In the genomic region with DNA sequence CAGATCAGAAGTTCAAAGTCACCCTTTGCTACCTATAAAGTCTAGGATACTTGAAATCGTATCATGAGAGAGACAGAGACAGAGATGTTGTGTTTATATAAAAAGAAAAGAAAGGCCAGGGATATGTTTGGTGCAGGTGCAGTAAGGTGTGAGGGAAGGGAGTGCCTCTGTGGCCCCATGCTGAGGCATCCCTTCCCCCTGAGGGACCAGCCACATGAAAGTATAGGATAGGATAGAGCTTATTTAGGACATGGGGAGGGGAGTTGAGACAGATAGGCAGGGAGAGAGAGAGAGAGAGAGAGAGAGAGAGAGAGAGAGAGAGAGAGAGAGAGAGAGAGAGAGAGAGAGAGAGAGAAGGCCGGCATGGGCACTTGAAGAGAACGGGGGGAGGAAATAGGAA, we compare ENCODE assay signal across 10 mouse cellular contexts.
DNase-seq lines count a peak whose midpoint lies in the region; ATAC-seq and TF ChIP-seq lines count a peak whose summit lies in the region.
"Had no signal": no experiment of that assay in that cellular context is flagged by ENCODE, and none has a peak within 500 bp of the region (broad histone marks: within the 10 kb centered on the region; RNA-seq: fewer than 3 reads in every experiment).

No protein-coding gene starts in this region.

- no peak overlapping the region for H3K4me3 ChIP-seq in lung, embryonic 14.5 days (ENCODE audit: low read depth, low read length)
- no peak overlapping the region for H3K4me3 ChIP-seq in hindbrain, embryonic 16.5 days (ENCODE audit: low read length)
- no peak overlapping the region for H3K4me3 ChIP-seq in neural tube, embryonic 13.5 days

- H3K9ac ChIP-seq in lung, embryonic 14.5 days, result no peak overlapping the region
- no peak overlapping the region for H3K9ac ChIP-seq in hindbrain, embryonic 16.5 days (ENCODE audit: low read depth, low read length)
- peak overlapping the region; percentile 41 for H3K9ac ChIP-seq in neural tube, embryonic 13.5 days

- H3K27me3 ChIP-seq in lung, embryonic 14.5 days (ENCODE audit: insufficient read depth, low read length), result no peaks in the 10 kb centered on the region; the same call in 1 of the 2 replicates
- no peaks in the 10 kb centered on the region for H3K27me3 ChIP-seq in hindbrain, embryonic 16.5 days (replicated peaks; ENCODE audit: control insufficient read depth, insufficient read depth, low read length)
- H3K27me3 ChIP-seq in neural tube, embryonic 13.5 days, result no peaks in the 10 kb centered on the region

- ATAC-seq in lung, embryonic 14.5 days (ENCODE audit: insufficient read depth), result no peak
- no peak for ATAC-seq in hindbrain, embryonic 16.5 days
- ATAC-seq in neural tube, embryonic 13.5 days (ENCODE audit: low read depth), result no peak

- no peak for TF ChIP-seq CTCF in lung, embryonic 14.5 days (IDR thresholded peaks at IDR 0.05; ENCODE audit: low read depth)

- no peaks in the 10 kb centered on the region for H3K36me3 ChIP-seq in lung, embryonic 14.5 days (ENCODE audit: insufficient read depth)
- H3K36me3 ChIP-seq in hindbrain, embryonic 16.5 days (ENCODE audit: control insufficient read depth, insufficient read depth, low read length), result no peaks in the 10 kb centered on the region
- H3K36me3 ChIP-seq in neural tube, embryonic 13.5 days, result no peaks in the 10 kb centered on the region

- peak; percentile 66 for DNase-seq in heart, adult 11 months
- DNase-seq in heart, postnatal 4 days, result no peak
- DNase-seq in lung, embryonic 14.5 days, result no peak
- no peak for DNase-seq in lung, postnatal 36 days
- no peak for DNase-seq in layer of hippocampus, postnatal 25 days (ENCODE audit: extremely low spot score in 1 of 2, low spot score in 1 of 2)
- no peak for DNase-seq in adrenal gland, adult 18-20 months (ENCODE audit: low spot score in 2 of 2)
- DNase-seq: kidney, adult 9 months; right cerebral cortex, adult 18-20 months had no signal

- peak overlapping the region; percentile 41 for H3K4me2 ChIP-seq in lung, embryonic 14.5 days
- H3K4me2 ChIP-seq in hindbrain, embryonic 16.5 days (ENCODE audit: low read length), result peak overlapping the region; percentile 42
- H3K4me2 ChIP-seq in neural tube, embryonic 13.5 days, result peak overlapping the region; percentile 40

- 9% methylated on average over 3 of the region's 3 CpGs for WGBS in lung, embryonic 14.5 days
- WGBS in hindbrain, embryonic 16.5 days, result 4% methylated on average over 3 of the region's 3 CpGs
- 6% methylated on average over 3 of the region's 3 CpGs for WGBS in neural tube, embryonic 13.5 days

- H3K4me1 ChIP-seq in lung, embryonic 14.5 days (ENCODE audit: insufficient read depth), result peaks cover 6% of the 10 kb centered on the region; the same call in 1 of the 2 replicates
- peaks cover 38% of the 10 kb centered on the region for H3K4me1 ChIP-seq in hindbrain, embryonic 16.5 days (ENCODE audit: control insufficient read depth, insufficient read depth, low read depth, low read length)
- peaks cover 97% of the 10 kb centered on the region for H3K4me1 ChIP-seq in neural tube, embryonic 13.5 days (replicated peaks)

- H3K9me3 ChIP-seq in lung, embryonic 14.5 days (ENCODE audit: low read depth, low read length), result no peaks in the 10 kb centered on the region
- H3K9me3 ChIP-seq in hindbrain, embryonic 16.5 days (ENCODE audit: control insufficient read depth, low read length), result no peaks in the 10 kb centered on the region
- no peaks in the 10 kb centered on the region for H3K9me3 ChIP-seq in neural tube, embryonic 13.5 days

- no peak overlapping the region for H3K27ac ChIP-seq in lung, embryonic 14.5 days (ENCODE audit: low read depth)
- no peak overlapping the region for H3K27ac ChIP-seq in hindbrain, embryonic 16.5 days (ENCODE audit: low read depth, low read length)
- peak overlapping the region; percentile 74 for H3K27ac ChIP-seq in neural tube, embryonic 13.5 days (replicated peaks)
